Mouse (Mus musculus): ENCODE measurements around the gene Gm10197. TPM values are rescaled to one million over a fixed set of nuclear protein-coding genes. Genes with fewer than 3 reads are reported as not detected.

Gene Gm10197
- polyA plus RNA-seq, 1 experiment from 2014 or later: 2.5 TPM

GRCm38 (mm10) chr19:53359160-53360033 is 12.2 kb downstream of the Gm10197 start:
- DNase-seq (ENCODE audit: low spot score): no peak

GRCm38 (mm10) chr19:53355065-53355464 is 16.5 kb downstream of the Gm10197 start:
- DNase-seq (ENCODE audit: low spot score): no peak

GRCm38 (mm10) chr19:53354271-53355000 is 17.1 kb downstream of the Gm10197 start:
- no peak for DNase-seq (ENCODE audit: low spot score)

GRCm38 (mm10) chr19:53353864-53354263 is 17.7 kb downstream of the Gm10197 start:
- no peak for DNase-seq (ENCODE audit: low spot score)

- no peak for DNase-seq (ENCODE audit: low spot score)
Measured at GRCm38 (mm10) chr19:53345766-53346165, 25.8 kb downstream of the Gm10197 start.

GRCm38 (mm10) chr19:53344062-53344461 is 27.5 kb downstream of the Gm10197 start:
- DNase-seq (ENCODE audit: low spot score): no peak

- DNase-seq (ENCODE audit: low spot score): no peak
Measured at GRCm38 (mm10) chr19:53343174-53343881, 28.2 kb downstream of the Gm10197 start.

GRCm38 (mm10) chr19:53340423-53340822 is 31.1 kb downstream of the Gm10197 start:
- DNase-seq (ENCODE audit: low spot score): no peak

- no peak for DNase-seq (ENCODE audit: low spot score)
Measured at GRCm38 (mm10) chr19:53335241-53335640, 36.3 kb downstream of the Gm10197 start.

- no peak for DNase-seq (ENCODE audit: low spot score)
Measured at GRCm38 (mm10) chr19:53333730-53334129, 37.8 kb downstream of the Gm10197 start.

GRCm38 (mm10) chr19:53331882-53332500 is 39.6 kb downstream of the Gm10197 start:
- no peak for DNase-seq (ENCODE audit: low spot score)

GRCm38 (mm10) chr19:53329992-53330381 is 41.6 kb downstream of the Gm10197 start:
- DNase-seq (ENCODE audit: low spot score): peak; percentile 68

GRCm38 (mm10) chr19:53329221-53329991 is 42.2 kb downstream of the Gm10197 start:
- DNase-seq (ENCODE audit: low spot score): peak; percentile 91

GRCm38 (mm10) chr19:53328116-53328515 is 43.5 kb downstream of the Gm10197 start:
- DNase-seq (ENCODE audit: low spot score): no peak

GRCm38 (mm10) chr19:53325578-53326295 is 45.8 kb downstream of the Gm10197 start:
- peak; percentile 49 for DNase-seq (ENCODE audit: low spot score)

- DNase-seq (ENCODE audit: low spot score): no peak
Measured at GRCm38 (mm10) chr19:53324866-53325265, 46.7 kb downstream of the Gm10197 start.

- DNase-seq (ENCODE audit: low spot score): no peak
Measured at GRCm38 (mm10) chr19:53322438-53323048, 49.0 kb downstream of the Gm10197 start.
